Mouse (Mus musculus) A20 (cell line): Measurements from ENCODE around the gene Cyp1a2.

ENCODE experiments used
- DNase-seq: peaks from one replicate; pipeline ENCODE4 v3.0.0-alpha.2; 2011; ENCODE audit warnings: low read depth, low spot score

Cyp1a2 gene

GRCm38 (mm10) chr9:57646551-57647103 lies 36.9 kb downstream of the Cyp1a2 start:
- no peak for DNase-seq

- peak; percentile 95 for DNase-seq
Measured at GRCm38 (mm10) chr9:57644944-57645893, 38.3 kb downstream of the Cyp1a2 start.

- DNase-seq = peak; percentile 53
Measured at GRCm38 (mm10) chr9:57644442-57644943, 39.0 kb downstream of the Cyp1a2 start.

- peak; percentile 59 for DNase-seq
Measured at GRCm38 (mm10) chr9:57643856-57644180, 39.7 kb downstream of the Cyp1a2 start.

- peak; percentile 88 for DNase-seq
Measured at GRCm38 (mm10) chr9:57643169-57643855, 40.2 kb downstream of the Cyp1a2 start.

GRCm38 (mm10) chr9:57641775-57642550 lies 41.5 kb downstream of the Cyp1a2 start:
- peak; percentile 52 for DNase-seq

GRCm38 (mm10) chr9:57641022-57641421 lies 42.5 kb downstream of the Cyp1a2 start:
- DNase-seq = no peak

- peak; percentile 95 for DNase-seq
Measured at GRCm38 (mm10) chr9:57640384-57640783, 43.1 kb downstream of the Cyp1a2 start.

- DNase-seq = peak; percentile 76
Measured at GRCm38 (mm10) chr9:57639661-57640328, 43.7 kb downstream of the Cyp1a2 start.

GRCm38 (mm10) chr9:57638651-57639459 lies 44.6 kb downstream of the Cyp1a2 start:
- peak; percentile 84 for DNase-seq

- peak; percentile 94 for DNase-seq
Measured at GRCm38 (mm10) chr9:57637741-57638322, 45.7 kb downstream of the Cyp1a2 start.

GRCm38 (mm10) chr9:57637272-57637671 lies 46.2 kb downstream of the Cyp1a2 start:
- DNase-seq = no peak

- peak; percentile 68 for DNase-seq
Measured at GRCm38 (mm10) chr9:57633481-57634024, 50.0 kb downstream of the Cyp1a2 start.

- DNase-seq = peak; percentile 70
Measured at GRCm38 (mm10) chr9:57629118-57629874, 54.2 kb downstream of the Cyp1a2 start.

- no peak for DNase-seq
Measured at GRCm38 (mm10) chr9:57628717-57629116, 54.8 kb downstream of the Cyp1a2 start.

- no peak for DNase-seq
Measured at GRCm38 (mm10) chr9:57627892-57628291, 55.6 kb downstream of the Cyp1a2 start.

GRCm38 (mm10) chr9:57627191-57627590 lies 56.3 kb downstream of the Cyp1a2 start:
- no peak for DNase-seq
